Mouse (Mus musculus) lung, postnatal 10 days (tissue): ENCODE measurements at regions not wholly inside any gene's neighbourhood (a gene's known extent, or its start where the extent isn't known, plus 50 kb on each side); places are given as distances from the start of the nearest gene placed in this dataset.
"Not testable (repeated sequence)": the region's sequence is repeated elsewhere in the genome, so short reads cannot be mapped to it uniquely, and the experiment has no call there.

Experiments used
- DNase-seq: peaks from one replicate; pipeline ENCODE4 v3.0.0; 2021

GRCm38 (mm10) chr13:69129056-69129620 lies 129.8 kb upstream of the Adcy2 start:
- no peak for DNase-seq

- DNase-seq: peak; percentile 25
Measured at GRCm38 (mm10) chr13:69127522-69127921, 128.2 kb upstream of the Adcy2 start.

- DNase-seq: not testable (repeated sequence)
Measured at GRCm38 (mm10) chr13:69118743-69119142, 119.4 kb upstream of the Adcy2 start.

GRCm38 (mm10) chr13:69109168-69109567 lies 109.8 kb upstream of the Adcy2 start:
- no peak for DNase-seq

GRCm38 (mm10) chr13:69086613-69087012 lies 87.3 kb upstream of the Adcy2 start:
- DNase-seq: peak; percentile 64

GRCm38 (mm10) chr13:69070336-69070735 lies 71.0 kb upstream of the Adcy2 start:
- DNase-seq: no peak

GRCm38 (mm10) chr13:69069817-69070216 lies 70.5 kb upstream of the Adcy2 start:
- no peak for DNase-seq

- no peak for DNase-seq
Measured at GRCm38 (mm10) chr13:69066636-69067035, 67.3 kb upstream of the Adcy2 start.

- no peak for DNase-seq
Measured at GRCm38 (mm10) chr13:69065285-69065684, 65.9 kb upstream of the Adcy2 start.

- DNase-seq: no peak
Measured at GRCm38 (mm10) chr13:69062692-69063233, 63.4 kb upstream of the Adcy2 start.

GRCm38 (mm10) chr13:69061436-69061835 lies 62.1 kb upstream of the Adcy2 start:
- DNase-seq: no peak
